Mouse (Mus musculus): Measurements from ENCODE around the gene Zfyve26.

- TF ChIP-seq POLR2A (IDR thresholded peaks at IDR 0.05; ENCODE audit: insufficient read depth, low read length): no peak
- TF ChIP-seq CTCF (IDR thresholded peaks at IDR 0.05; ENCODE audit: low read depth, low read length): no peak
- no peak for TF ChIP-seq EP300 (IDR thresholded peaks at IDR 0.05; ENCODE audit: insufficient read depth, low read depth, low read length)
These were observed 78.6 kb downstream of the Zfyve26 start for GRCm38 (mm10) chr12:79217511-79217910.
